Mouse (Mus musculus): ENCODE results near the gene Uba5. TPM values are rescaled to one million over a fixed set of nuclear protein-coding genes. Genes with fewer than 3 reads are reported as not detected.
A peak's percentile ranks its signal among the peaks of the same experiment; 100 is the strongest.

Gene Uba5
- polyA plus RNA-seq (2012; rRNA removed): 16.8 and 19.1 TPM in 2 replicates

DNA sequence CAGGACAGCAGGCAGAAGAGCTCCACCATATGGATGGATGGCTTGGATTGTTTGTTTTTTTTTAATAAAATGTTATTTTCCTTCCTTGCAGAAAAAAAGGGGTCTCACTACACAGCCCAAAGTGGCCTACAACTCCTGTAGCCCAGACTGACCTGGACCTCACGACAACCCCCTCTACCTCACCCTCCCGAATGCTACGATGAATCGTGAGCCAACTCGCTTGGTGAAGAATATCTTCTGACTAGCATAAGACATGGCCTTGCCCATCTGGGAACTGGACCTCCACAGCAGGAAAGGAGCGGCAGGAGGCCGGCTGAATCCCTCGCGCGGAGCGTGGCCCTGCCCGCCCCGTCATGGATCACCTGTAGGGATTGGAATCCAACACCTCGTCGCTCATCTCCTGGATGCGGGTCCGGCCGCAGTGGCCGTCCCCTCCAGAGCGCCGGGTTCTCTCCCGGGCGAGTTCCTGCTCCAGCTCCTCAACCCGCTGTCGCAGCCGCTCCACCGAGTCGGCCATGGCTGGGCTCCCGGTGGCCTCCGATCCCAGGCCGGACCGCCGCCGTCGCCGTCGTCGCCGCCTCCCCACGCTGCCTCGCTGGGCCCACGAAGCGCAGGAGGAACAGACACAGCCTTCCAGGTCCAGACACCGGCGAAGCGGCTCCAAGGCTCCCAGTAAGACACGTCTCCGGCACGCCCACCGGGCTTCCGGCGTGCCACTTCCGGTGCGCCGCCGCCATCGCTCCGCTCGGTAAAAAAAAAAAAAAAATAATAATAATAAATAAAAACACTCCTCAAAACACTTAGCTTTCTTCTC is at the start of gene Uba5:
Gene Uba5, minus strand, starts transcription at position 705 of the 814 bp plus-strand sequence.
- TF ChIP-seq CTCF (IDR thresholded peaks at IDR 0.05; ENCODE audit: borderline replicate concordance, control insufficient read depth, extremely low read depth, insufficient read depth, low read length, poor library complexity) (no peak), POLR2A (IDR thresholded peaks at IDR 0.05; ENCODE audit: control insufficient read depth, extremely low read depth, insufficient read depth, low read length, poor library complexity) (no peak)
- peak within 1 kb of the TSS; percentile 18; the same call in 1 of the 2 replicates for H3K27ac ChIP-seq (ENCODE audit: control insufficient read depth, insufficient read depth, low read length)
- 0 out of 2 replicates have a peak, but pooled peaks cover 2% of the 10 kb centered on the region for H3K36me3 ChIP-seq (ENCODE audit: control insufficient read depth, insufficient read depth, low read length)
- H3K27me3 ChIP-seq (ENCODE audit: control insufficient read depth, insufficient read depth, low read length): no peaks in the 10 kb centered on the region
- H3K4me3 ChIP-seq (ENCODE audit: control insufficient read depth, insufficient read depth, low read length): peak within 1 kb of the TSS; percentile 99
- H3K4me1 ChIP-seq (replicated peaks; ENCODE audit: control insufficient read depth, insufficient read depth, low read length): peaks cover 6% of the 10 kb centered on the region
- DNase-seq: peak; percentile 60
- WGBS: under 1% methylated on average over 59 of the region's 59 CpGs

DNA sequence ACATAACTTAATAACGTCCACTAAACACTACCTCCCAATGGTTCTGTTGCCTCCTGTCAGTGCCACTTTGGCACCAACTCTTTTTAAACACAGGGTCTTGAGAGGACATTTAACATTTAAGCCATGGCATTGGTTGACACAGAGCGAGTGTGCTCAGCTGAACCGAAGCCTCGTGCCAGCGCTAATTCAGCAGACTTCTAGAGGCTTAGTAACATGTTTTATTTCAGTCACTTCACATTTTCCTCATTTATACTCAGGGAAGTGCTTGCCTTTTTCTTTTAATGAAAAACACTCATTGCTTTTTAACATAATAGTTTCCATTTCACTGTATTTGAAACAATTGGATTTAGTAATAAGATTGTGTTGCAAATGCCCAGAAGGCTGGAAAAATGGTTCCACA is 46.2 kb upstream of the Uba5 start:
- H3K4me1 ChIP-seq (replicated peaks; ENCODE audit: control insufficient read depth, insufficient read depth, low read length): no peaks in the 10 kb centered on the region
- H3K27ac ChIP-seq (ENCODE audit: control insufficient read depth, insufficient read depth, low read length): no peak overlapping the region
- no peak for TF ChIP-seq CTCF (IDR thresholded peaks at IDR 0.05; ENCODE audit: borderline replicate concordance, control insufficient read depth, extremely low read depth, insufficient read depth, low read length, poor library complexity)
- no peak for DNase-seq
- H3K4me3 ChIP-seq (ENCODE audit: control insufficient read depth, insufficient read depth, low read length): no peak overlapping the region
- 96% methylated on average over 5 of the region's 5 CpGs for WGBS
- H3K27me3 ChIP-seq (ENCODE audit: control insufficient read depth, insufficient read depth, low read length): no peaks in the 10 kb centered on the region
- H3K36me3 ChIP-seq (ENCODE audit: control insufficient read depth, insufficient read depth, low read length): no peaks in the 10 kb centered on the region

DNA sequence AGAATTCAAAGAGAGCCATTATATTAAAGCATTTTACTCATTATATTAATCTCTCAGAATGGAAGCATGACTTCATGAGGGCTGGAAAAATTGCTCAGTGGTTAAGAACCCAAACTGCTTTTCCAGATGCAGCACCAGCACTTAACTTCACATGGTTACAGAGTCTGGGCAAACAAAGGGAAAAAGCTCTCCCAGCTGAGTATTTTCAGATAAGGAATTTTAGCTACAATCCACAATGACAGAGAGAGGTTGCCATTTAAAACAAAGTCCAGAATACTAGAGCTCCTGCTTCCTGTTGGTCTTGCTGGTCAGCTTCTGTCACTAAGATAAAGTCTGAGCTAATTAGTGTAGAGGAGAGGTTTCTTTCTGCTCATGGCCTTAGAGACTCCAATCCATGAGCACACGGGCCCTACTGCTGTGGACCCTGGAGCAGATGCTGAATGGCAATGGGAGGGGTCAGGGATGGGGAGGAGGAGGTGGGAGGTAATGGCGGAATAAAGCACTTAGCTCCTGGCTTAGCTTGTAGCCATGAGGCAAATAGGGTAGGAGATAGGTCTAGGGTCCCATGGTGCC is 45.7 kb upstream of the Uba5 start:
- TF ChIP-seq POLR2A (IDR thresholded peaks at IDR 0.05; ENCODE audit: control insufficient read depth, extremely low read depth, insufficient read depth, low read length, poor library complexity): no peak
- no peak for TF ChIP-seq CTCF (IDR thresholded peaks at IDR 0.05; ENCODE audit: borderline replicate concordance, control insufficient read depth, extremely low read depth, insufficient read depth, low read length, poor library complexity)
- Histone ChIP-seq H3K36me3 (ENCODE audit: control insufficient read depth, insufficient read depth, low read length) (no peaks in the 10 kb centered on the region), H3K4me3 (ENCODE audit: control insufficient read depth, insufficient read depth, low read length) (no peak overlapping the region), H3K4me1 (replicated peaks; ENCODE audit: control insufficient read depth, insufficient read depth, low read length) (no peaks in the 10 kb centered on the region), H3K27ac (ENCODE audit: control insufficient read depth, insufficient read depth, low read length) (no peak overlapping the region), H3K27me3 (ENCODE audit: control insufficient read depth, insufficient read depth, low read length) (no peaks in the 10 kb centered on the region)
- DNase-seq: no peak
- WGBS: 94% methylated on average over 2 of the region's 2 CpGs

GRCm38 (mm10) chr9:104107482-104107881 is 44.5 kb upstream of the Uba5 start:
- Histone ChIP-seq H3K4me3 (ENCODE audit: control insufficient read depth, insufficient read depth, low read length) (no peak overlapping the region), H3K4me1 (replicated peaks; ENCODE audit: control insufficient read depth, insufficient read depth, low read length) (no peaks in the 10 kb centered on the region), H3K27me3 (ENCODE audit: control insufficient read depth, insufficient read depth, low read length) (no peaks in the 10 kb centered on the region), H3K36me3 (ENCODE audit: control insufficient read depth, insufficient read depth, low read length) (no peaks in the 10 kb centered on the region), H3K27ac (ENCODE audit: control insufficient read depth, insufficient read depth, low read length) (no peak overlapping the region)
- WGBS: 92% methylated on average over 6 of the region's 6 CpGs
- DNase-seq: no peak
- TF ChIP-seq CTCF (IDR thresholded peaks at IDR 0.05; ENCODE audit: borderline replicate concordance, control insufficient read depth, extremely low read depth, insufficient read depth, low read length, poor library complexity) (no peak), POLR2A (IDR thresholded peaks at IDR 0.05; ENCODE audit: control insufficient read depth, extremely low read depth, insufficient read depth, low read length, poor library complexity) (no peak)

- Histone ChIP-seq H3K27ac (ENCODE audit: control insufficient read depth, insufficient read depth, low read length) (no peak overlapping the region), H3K4me1 (replicated peaks; ENCODE audit: control insufficient read depth, insufficient read depth, low read length) (no peaks in the 10 kb centered on the region), H3K4me3 (ENCODE audit: control insufficient read depth, insufficient read depth, low read length) (no peak overlapping the region), H3K36me3 (ENCODE audit: control insufficient read depth, insufficient read depth, low read length) (no peaks in the 10 kb centered on the region), H3K27me3 (ENCODE audit: control insufficient read depth, insufficient read depth, low read length) (no peaks in the 10 kb centered on the region)
- no peak for TF ChIP-seq CTCF (IDR thresholded peaks at IDR 0.05; ENCODE audit: borderline replicate concordance, control insufficient read depth, extremely low read depth, insufficient read depth, low read length, poor library complexity)
- no peak for TF ChIP-seq POLR2A (IDR thresholded peaks at IDR 0.05; ENCODE audit: control insufficient read depth, extremely low read depth, insufficient read depth, low read length, poor library complexity)
- 93% methylated on average over 9 of the region's 9 CpGs for WGBS
- DNase-seq: no peak
These were observed 44.0 kb upstream of the Uba5 start for GRCm38 (mm10) chr9:104106930-104107329.

- no peak for DNase-seq
- Histone ChIP-seq H3K27me3 (ENCODE audit: control insufficient read depth, insufficient read depth, low read length) (no peaks in the 10 kb centered on the region), H3K4me3 (ENCODE audit: control insufficient read depth, insufficient read depth, low read length) (no peak overlapping the region), H3K27ac (ENCODE audit: control insufficient read depth, insufficient read depth, low read length) (no peak overlapping the region), H3K4me1 (replicated peaks; ENCODE audit: control insufficient read depth, insufficient read depth, low read length) (no peaks in the 10 kb centered on the region), H3K36me3 (ENCODE audit: control insufficient read depth, insufficient read depth, low read length) (no peaks in the 10 kb centered on the region)
- WGBS: 97% methylated on average over 2 of the region's 2 CpGs
- TF ChIP-seq CTCF (IDR thresholded peaks at IDR 0.05; ENCODE audit: borderline replicate concordance, control insufficient read depth, extremely low read depth, insufficient read depth, low read length, poor library complexity) (no peak), POLR2A (IDR thresholded peaks at IDR 0.05; ENCODE audit: control insufficient read depth, extremely low read depth, insufficient read depth, low read length, poor library complexity) (no peak)
These were observed 42.1 kb upstream of the Uba5 start for GRCm38 (mm10) chr9:104104986-104105385.

All from thymus, adult 2 months (tissue).